Mouse (Mus musculus) thymus, adult 18-20 months (tissue): Measurements from ENCODE around the gene Spg11.
"Not testable (repeated sequence)": the region's sequence is repeated elsewhere in the genome, so short reads cannot be mapped to it uniquely, and the experiment has no call there.

Source experiments
- DNase-seq, 2 experiments: peaks; one replicate each; pipeline ENCODE4 v3.0.0; 2022; ENCODE audit warnings: mixed read lengths in 2 of 2

The Spg11 gene

DNA sequence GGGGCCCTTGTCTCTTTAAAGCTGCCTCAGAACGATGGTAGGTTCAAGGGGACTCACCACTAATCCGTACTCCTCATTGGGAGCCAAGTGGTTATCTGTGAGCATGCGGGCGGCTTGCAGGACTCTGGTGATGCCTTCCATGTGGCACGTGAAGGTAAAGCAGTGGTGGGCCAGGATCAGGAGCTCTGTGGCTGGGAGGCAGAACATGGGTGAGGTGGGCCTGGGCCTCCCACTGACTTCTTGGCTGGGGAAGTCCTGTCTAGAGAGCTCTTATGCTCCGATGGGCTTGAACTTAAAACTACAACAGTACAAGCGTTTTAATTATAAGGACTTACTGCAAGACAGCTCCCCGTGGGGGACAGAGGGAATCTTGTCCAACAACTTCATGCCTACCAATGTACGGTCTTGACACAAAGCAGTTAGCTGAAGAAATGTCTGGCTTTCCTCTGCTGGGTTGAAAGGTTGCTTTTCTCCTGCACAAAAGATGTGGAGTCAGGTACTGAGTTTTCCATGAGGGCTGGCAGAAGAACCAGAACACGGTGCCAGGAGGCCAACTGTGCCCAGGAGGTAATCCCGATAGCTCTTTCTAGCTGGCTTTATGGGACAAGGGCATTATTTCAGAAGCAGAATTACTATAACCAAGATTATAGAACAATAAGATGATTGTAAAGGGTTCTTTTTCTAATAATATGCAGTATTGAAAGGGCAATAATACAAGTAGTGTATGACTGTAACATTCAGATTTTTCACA lies 58.6 kb downstream of the Spg11 start:
- DNase-seq: no peak

DNA sequence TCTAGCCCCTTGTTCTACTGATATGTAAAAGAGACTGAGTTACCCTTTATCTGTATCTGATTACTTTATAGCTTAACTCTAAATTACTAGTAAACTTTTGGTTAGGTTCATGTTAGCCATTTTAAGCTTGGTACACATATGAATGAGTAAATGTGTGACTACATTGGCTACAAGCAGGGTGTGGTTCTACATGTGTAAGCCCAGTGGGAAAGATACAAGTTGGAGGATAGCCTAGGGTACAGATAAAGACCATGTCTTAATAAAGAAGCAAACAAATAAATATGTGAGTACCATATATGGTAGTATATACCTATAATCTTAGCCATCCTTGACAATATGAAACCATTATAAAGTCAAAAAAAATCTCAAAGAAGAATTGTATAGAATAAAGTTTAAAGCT lies 74.3 kb downstream of the Spg11 start:
- no peak for DNase-seq

DNA sequence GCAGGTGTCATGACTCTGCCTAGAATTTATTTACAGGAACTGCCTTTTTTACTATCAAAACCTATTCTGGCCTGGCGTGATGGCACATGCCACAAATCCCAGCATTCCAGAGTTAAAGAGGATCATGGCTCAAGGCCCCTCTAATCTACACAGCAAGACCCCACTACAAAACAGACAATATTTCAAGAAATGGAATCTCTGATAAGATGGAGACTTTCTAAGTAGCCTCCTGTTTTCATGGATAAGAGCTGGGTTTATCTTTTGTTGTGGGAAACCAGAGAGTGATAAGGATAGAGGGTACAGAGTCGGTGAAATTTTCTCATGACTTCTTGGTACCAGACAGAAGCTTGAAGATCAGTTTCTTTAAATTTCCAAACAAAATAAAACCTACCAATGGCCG lies 82.1 kb downstream of the Spg11 start:
- DNase-seq: no peak

DNA sequence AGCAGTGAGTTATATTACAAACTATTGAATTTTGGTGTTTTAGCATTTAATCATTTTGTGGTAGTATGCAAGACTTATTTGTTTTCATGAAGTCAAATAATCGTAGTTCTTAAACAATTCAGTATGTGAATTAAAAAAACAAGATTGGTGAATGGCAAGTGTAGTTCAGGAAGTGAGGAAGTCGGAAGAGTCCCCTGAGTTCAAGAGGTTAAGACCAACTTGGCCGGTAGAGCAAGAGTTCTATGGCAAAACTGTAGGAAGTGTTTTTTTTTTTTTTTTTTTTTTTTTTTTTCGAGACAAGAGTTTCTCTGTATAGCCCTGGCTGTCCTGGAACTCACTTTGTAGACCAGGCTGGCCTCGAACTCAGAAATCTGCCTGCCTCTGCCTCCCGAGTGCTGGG lies 86.2 kb downstream of the Spg11 start:
- DNase-seq: no peak

DNA sequence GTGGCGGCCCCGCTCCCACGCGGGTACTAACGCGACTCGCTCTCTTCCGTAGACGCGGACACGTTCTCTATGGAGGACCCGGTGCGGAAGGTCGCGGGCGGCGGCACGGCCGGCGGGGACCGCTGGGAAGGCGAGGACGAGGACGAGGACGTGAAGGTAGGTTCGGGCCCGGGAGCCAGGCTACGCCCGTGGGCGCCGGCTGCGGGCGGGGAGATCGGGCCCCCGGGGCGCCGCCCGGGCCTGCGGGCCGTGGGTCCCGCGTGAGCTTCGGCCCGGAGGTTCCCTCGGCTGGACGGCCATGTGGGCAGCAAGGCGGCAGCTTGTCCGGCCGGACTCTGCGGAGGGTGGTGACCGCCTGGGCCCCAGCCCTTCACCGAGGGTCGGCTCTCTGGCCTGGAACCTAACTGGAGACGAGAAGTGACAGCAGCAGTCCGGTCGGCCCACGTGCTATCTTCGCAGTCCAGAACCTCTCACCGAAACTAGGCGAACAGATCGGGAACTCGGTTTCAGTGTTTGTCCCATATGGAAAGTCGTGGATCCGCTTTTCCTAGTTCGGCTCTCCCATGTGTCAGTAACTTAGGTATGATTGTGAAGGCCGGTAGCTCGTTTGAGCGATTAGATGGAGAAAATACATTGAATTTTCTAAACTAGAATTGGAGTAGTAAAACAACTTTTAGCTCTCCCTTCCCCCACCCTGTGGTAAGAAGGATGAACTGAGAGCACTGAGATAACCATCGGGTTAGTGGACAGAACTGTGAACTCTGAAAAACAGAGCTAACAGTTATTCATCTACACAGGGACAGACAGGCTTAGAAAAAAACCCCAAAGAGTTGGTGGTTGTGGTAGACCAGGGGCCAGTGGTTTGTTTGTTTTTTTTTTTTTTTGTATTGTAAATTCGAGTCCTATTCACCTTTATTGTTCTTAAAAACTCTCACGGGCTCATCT lies 89.2 kb downstream of the Spg11 start:
- DNase-seq: no peak

DNA sequence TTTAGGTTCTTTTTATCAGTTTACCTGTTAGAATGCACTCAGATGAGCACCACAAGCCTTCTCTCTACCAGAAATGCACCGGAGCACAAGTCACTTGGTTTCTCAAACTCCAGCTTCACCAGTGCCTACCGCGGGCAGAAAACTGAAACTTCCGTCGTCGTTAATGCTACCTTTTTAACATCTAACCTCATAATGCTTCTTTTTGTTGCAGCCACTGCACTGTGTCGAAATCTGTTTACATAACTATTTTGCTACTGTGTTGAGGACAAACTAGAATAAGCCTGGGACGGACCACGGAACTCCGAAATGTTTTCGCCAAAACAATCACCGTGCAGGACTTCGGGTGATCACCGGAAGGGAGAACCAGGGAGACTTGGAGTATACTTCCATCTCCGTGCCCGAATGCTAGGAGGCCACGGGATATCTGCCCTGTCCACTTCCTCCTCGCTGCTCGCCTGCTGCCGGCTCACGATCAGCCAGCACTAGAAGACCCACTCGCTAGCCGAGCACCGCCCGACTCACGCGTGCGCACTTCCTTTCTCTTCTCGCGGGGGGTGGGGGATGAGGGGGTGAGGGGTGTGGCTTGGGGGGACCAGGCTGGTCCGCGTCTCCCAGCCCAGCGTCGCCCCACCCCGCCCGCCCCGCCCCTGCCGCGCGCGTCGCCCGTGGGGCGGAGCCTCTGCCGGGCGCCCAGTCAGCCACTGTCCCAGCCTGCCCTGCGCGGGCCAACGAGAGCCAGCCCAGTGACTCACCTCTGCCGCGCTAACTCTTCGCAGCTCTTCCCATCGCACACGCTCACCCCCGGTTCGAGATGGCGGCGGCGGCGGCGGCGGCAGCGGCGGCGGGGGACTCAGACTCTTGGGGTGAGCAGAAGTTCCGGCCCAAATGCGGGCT lies 90.1 kb downstream of the Spg11 start, which contains the start of gene Eif3j1:
Eif3j1 (plus strand) TSS at position 685 of the 894 bp plus-strand sequence.
- peak; percentile 81 to 86 for DNase-seq

DNA sequence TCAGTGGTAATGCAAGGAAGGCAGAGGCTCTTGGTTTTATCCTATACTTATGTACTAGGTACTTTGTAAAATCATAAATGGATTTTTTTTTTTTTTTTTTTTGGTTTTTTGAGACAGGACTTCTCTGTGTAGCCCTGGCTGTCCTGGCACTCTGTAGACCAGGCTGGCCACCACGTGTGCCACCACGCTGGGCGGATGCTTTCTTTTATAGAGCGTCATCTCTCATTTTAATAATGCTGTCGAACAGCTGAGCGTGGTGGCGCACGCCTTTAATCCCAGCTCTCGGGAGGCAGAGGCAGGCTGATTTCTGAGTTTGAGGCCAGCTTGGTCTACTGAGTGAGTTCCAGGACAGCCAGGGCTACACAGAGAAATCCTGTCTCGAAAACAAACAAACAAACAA lies 91.1 kb downstream of the Spg11 start:
- DNase-seq: not testable (repeated sequence)

DNA sequence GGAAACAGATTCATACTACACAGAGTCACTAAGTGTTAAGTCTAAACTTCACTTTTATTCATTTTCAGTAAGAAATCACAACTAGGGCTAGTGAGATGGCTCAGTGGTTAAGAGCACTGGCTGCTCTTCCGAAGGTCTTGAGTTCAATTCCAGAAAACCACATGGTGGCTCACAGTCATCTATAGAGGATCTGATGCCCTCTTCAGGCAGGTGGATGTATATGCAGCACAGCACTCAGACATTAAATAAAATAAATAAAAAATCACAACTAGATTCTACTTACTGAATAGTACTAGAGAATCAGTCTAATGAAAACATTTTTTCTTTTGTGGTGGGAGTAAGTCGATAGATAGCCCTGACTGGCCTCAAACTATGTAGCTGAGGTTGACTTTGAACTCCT lies 95.9 kb downstream of the Spg11 start:
- no peak for DNase-seq

DNA sequence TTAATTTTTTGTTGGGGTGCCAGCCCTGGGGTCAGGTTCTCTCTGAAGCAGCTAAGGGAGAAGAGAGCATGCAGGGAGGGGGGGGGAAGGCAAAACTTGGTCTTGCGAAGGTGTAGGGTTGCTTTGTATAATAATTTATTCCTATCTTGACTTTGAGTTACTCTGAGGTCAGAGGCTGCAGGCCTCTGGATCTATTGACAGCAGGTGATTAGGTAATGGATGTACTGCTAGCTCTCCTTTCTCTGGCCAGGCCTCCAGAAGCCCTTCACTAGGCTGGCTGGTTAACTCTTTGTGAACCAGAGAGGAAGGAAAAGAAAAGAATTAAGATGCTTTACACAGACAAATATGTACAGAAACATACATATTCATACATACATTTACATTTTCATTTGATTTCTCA lies 99.5 kb downstream of the Spg11 start:
- no peak for DNase-seq

DNA sequence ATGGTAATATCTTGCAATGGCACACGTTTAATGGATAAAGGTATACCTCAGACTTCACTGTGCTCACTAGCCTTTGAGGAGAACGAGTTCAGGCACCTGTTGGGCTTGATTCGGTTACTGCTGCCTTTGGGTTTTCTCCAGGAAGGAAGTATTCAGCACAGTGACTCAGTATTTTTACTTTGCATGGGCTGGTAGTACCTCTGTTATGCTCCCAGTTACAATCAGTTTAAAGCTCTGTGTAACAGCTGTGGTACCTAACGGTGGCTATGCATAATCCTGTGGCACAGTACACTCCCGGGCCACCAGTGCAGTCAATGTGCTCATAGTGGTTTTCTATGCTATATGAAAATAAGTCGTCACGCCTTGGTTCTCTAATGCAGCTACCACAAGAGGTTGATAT lies 106.7 kb downstream of the Spg11 start:
- no peak for DNase-seq

DNA sequence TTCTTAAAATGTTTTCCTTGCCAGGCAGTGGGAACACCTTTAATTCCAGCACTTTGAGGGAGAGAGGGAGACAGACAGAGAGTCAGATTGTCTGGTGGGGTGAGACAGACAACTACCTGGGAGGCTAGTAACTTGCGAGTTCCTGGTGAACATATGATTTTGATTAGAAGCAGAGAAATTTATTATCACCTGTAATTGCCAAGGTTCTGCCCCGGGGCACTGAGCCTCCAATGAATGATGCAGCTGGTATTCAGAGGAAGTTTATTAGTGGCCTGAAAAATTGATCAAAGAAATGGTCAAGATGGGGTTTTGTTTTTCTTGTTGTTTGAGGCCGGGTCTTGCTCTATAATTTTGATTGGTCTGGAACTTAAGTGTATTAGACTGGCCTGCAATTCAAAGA lies 109.4 kb downstream of the Spg11 start:
- DNase-seq: no peak
